Mouse (Mus musculus) ES-E14 (cell line): ENCODE data around the gene Usp47. TPM values are rescaled to one million over a fixed set of nuclear protein-coding genes. Genes with fewer than 3 reads are reported as not detected.

Experiments used
- DNase-seq: peaks from one replicate; pipeline ENCODE4 v3.0.0-alpha.2; 2013; ENCODE audit warnings: low read depth, low spot score
- H3K27ac ChIP-seq: 2 replicates; pipeline ENCODE4 v1.5.1; 2012; ENCODE audit warnings: low read depth, mild to moderate bottlenecking, low read length, moderate library complexity, mixed read lengths; ENCODE audit not compliant: poor library complexity, insufficient read depth, severe bottlenecking
- H3K36me3 ChIP-seq: 2 replicates; pipeline ENCODE4 v1.6.1; 2012; ENCODE audit warnings: mild to moderate bottlenecking, low read length, moderate library complexity, mixed read lengths; ENCODE audit not compliant: control insufficient read depth, poor library complexity, insufficient read depth, severe bottlenecking
- H3K4me1 ChIP-seq, 2 experiments: fragments of 150-350 bp in 1 of 2; sonication (generic) in 1 of 2; 2 replicates each; pipeline ENCODE4 v1.6.1; 2012; ENCODE audit warnings: low read length in 2 of 2, mild to moderate bottlenecking in 1 of 2, mixed read lengths in 1 of 2; ENCODE audit not compliant: control insufficient read depth in 2 of 2, insufficient read depth in 2 of 2, poor library complexity in 1 of 2
- H3K4me3 ChIP-seq, 2 experiments: fragments of 150-350 bp in 1 of 2; sonication (generic) in 1 of 2; 2 replicates each; pipeline ENCODE4 v1.5.1; 2012; ENCODE audit warnings: low read length in 2 of 2, low read depth in 1 of 2, mild to moderate bottlenecking in 1 of 2, mixed read lengths in 1 of 2; ENCODE audit not compliant: insufficient read depth in 1 of 2, poor library complexity in 1 of 2, severe bottlenecking in 1 of 2
- H3K9ac ChIP-seq: 2 replicates; pipeline ENCODE4 v1.6.1; 2012; ENCODE audit warnings: low read depth, mild to moderate bottlenecking, low read length, mixed read lengths; ENCODE audit not compliant: poor library complexity, insufficient read depth, severe bottlenecking
- H3K9me3 ChIP-seq: fragments of 150-350 bp; sonication (generic); 2 replicates; pipeline ENCODE4 v1.6.1; 2012; ENCODE audit warnings: low read depth, mild to moderate bottlenecking, low read length; ENCODE audit not compliant: control insufficient read depth, insufficient read depth
- CHD2 ChIP-seq: IDR thresholded peaks from 2 replicates; pipeline ENCODE4 v1.6.1; 2014; ENCODE audit warnings: mild to moderate bottlenecking, low read depth, low read length, inconsistent platforms
- HCFC1 ChIP-seq: IDR thresholded peaks from 2 replicates; pipeline ENCODE4 v1.6.1; 2012; ENCODE audit warnings: low read length, inconsistent platforms, borderline replicate concordance; ENCODE audit not compliant: insufficient read depth
- MAFK ChIP-seq: IDR thresholded peaks from 2 replicates; pipeline ENCODE4 v1.6.1; 2014; ENCODE audit warnings: mild to moderate bottlenecking, low read depth, low read length, inconsistent platforms; ENCODE audit not compliant: insufficient read depth
- ZC3H11A ChIP-seq: IDR thresholded peaks from 2 replicates; pipeline ENCODE4 v1.6.1; 2012; ENCODE audit warnings: low read depth, mild to moderate bottlenecking, inconsistent platforms, low read length, borderline replicate concordance
- ZNF384 ChIP-seq: IDR thresholded peaks from 2 replicates; pipeline ENCODE4 v1.6.1; 2012; ENCODE audit warnings: low read depth, low read length, inconsistent platforms
- in situ Hi-C, 2 experiments: fragments of 600-800 bp; cut with MboI; formaldehyde crosslinking; loops; one replicate each; pipeline ENCODE4 v1.15.1; 2025; ENCODE audit warnings: low sequenced_read_pairs in 2 of 2, inconsistent platforms in 1 of 2; ENCODE audit not compliant: unreplicated experiment in 2 of 2
- total RNA-seq: library from RNA; depleted of rRNA; stranded (reverse); fragments of 300-350 nt; gene quantifications from 2 replicates; pipeline ENCODE4 v1.2.3, GENCODE M21; 2012; rRNA removed

The Usp47 gene
- total RNA-seq: 25.3 and 45.6 TPM in 2 replicates

- TF ChIP-seq ZC3H11A: 0 out of 2 replicates have a peak, but pooled peaks have one; percentile 28
- peak; percentile 95 for TF ChIP-seq CHD2
- no peak for TF ChIP-seq MAFK
- TF ChIP-seq ZNF384: no peak
- in situ Hi-C loops: no loop called here
These were observed at the start of gene Usp47 for GRCm38 (mm10) chr7:112023150-112023600. Gene Usp47, plus strand, starts transcription at chr7:112023504.

GRCm38 (mm10) chr7:111976401-111976800 lies 46.9 kb upstream of the Usp47 start:
- Histone ChIP-seq H3K36me3 (no peaks in the 10 kb centered on the region), H3K9me3 (no peaks in the 10 kb centered on the region), H3K4me1 (no peaks in the 10 kb centered on the region), H3K27ac (no peak overlapping the region), H3K4me3 (no peak overlapping the region), H3K9ac (no peak overlapping the region)
- no peak for DNase-seq
- in situ Hi-C loops: no loop called here
- TF ChIP-seq HCFC1: no peak
- no peak for TF ChIP-seq ZC3H11A
- TF ChIP-seq CHD2: no peak
- TF ChIP-seq MAFK: no peak
- TF ChIP-seq ZNF384: no peak

More at GRCm38 (mm10) chr7:112023150-112023600, at the start of gene Usp47:
- no peaks in the 10 kb centered on the region for H3K36me3 ChIP-seq
- peak within 1 kb of the TSS; percentile 96 for H3K9ac ChIP-seq
- peak within 1 kb of the TSS; percentile 73 to 77 for H3K4me3 ChIP-seq
- H3K9me3 ChIP-seq: no peaks in the 10 kb centered on the region
- DNase-seq: peak; percentile 68
- H3K4me1 ChIP-seq: no peaks in the 10 kb centered on the region; a peak in 1 of 4 replicates
- H3K27ac ChIP-seq: no peak within 1 kb of the TSS

GRCm38 (mm10) chr7:111977871-111978270 lies 45.4 kb upstream of the Usp47 start:
- Histone ChIP-seq H3K9ac (no peak overlapping the region), H3K27ac (no peak overlapping the region), H3K36me3 (no peaks in the 10 kb centered on the region), H3K9me3 (no peaks in the 10 kb centered on the region), H3K4me1 (no peaks in the 10 kb centered on the region), H3K4me3 (no peak overlapping the region)
- DNase-seq: no peak
- in situ Hi-C loops: no loop called here
- no peak for TF ChIP-seq ZNF384
- TF ChIP-seq CHD2: no peak
- no peak for TF ChIP-seq HCFC1
- no peak for TF ChIP-seq ZC3H11A
- no peak for TF ChIP-seq MAFK

- no peaks in the 10 kb centered on the region for H3K4me1 ChIP-seq
- in situ Hi-C loops: no loop called here
- no peaks in the 10 kb centered on the region for H3K36me3 ChIP-seq
- no peaks in the 10 kb centered on the region for H3K9me3 ChIP-seq
- no peak overlapping the region for H3K9ac ChIP-seq
- no peak overlapping the region for H3K4me3 ChIP-seq
- no peak for DNase-seq
- H3K27ac ChIP-seq: no peak overlapping the region
- TF ChIP-seq ZNF384 (no peak), MAFK (no peak), ZC3H11A (no peak), HCFC1 (no peak), CHD2 (no peak)
These were observed 41.0 kb upstream of the Usp47 start for GRCm38 (mm10) chr7:111982296-111982695.

GRCm38 (mm10) chr7:111984530-111984929 lies 38.8 kb upstream of the Usp47 start:
- in situ Hi-C loops: no loop called here
- H3K9ac ChIP-seq: no peak overlapping the region
- no peak overlapping the region for H3K27ac ChIP-seq
- H3K4me1 ChIP-seq: no peaks in the 10 kb centered on the region
- no peak for DNase-seq
- H3K4me3 ChIP-seq: no peak overlapping the region
- H3K9me3 ChIP-seq: no peaks in the 10 kb centered on the region
- H3K36me3 ChIP-seq: no peaks in the 10 kb centered on the region
- TF ChIP-seq CHD2: no peak
- TF ChIP-seq MAFK: no peak
- TF ChIP-seq ZNF384: no peak
- TF ChIP-seq HCFC1: no peak
- no peak for TF ChIP-seq ZC3H11A
